Mouse (Mus musculus) regulatory T cell (primary cell): ENCODE results near the gene Chd3.
"Not testable (repeated sequence)": the region's sequence is repeated elsewhere in the genome, so short reads cannot be mapped to it uniquely, and the experiment has no call there.

ENCODE experiments used
- in situ Hi-C: fragments of 300-600 bp; cut with MboI, MseI; formaldehyde crosslinking; loops from one replicate; pipeline ENCODE4 v1.15.1; 2025; ENCODE audit warnings: high pct_unique_total_duplicates

Chd3 gene

DNA sequence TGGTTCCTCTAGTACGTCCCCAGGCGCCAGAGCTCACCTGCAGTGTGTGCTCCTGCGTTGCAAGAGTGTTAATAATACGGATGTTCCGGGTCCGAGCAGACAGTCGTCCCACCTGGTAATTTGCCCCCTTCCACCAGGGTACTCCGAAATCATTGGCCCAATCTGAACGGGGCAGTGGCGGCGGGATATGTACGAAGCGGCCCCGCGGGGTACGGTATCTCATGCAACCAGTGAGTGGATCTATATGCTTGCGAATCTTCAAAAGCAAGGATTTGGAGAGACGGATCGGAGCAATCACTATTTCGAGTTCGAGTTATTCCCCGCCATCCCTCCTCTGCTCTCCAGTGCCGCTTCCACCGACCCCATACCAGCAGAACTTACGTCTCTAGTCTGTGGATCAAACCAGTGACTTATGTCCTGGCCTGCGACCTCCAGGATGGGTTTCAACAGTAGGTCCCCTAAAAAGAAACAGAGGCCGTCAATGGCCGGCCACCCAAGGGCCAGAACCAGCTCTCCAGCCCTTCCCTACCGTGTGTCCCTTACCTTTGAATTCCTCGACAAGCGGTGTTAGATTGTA, 25.5 kb upstream of the Chd3 start:
- in situ Hi-C loops = not testable (repeated sequence)

GRCm38 (mm10) chr11:69390400-69391034, 21.3 kb upstream of the Chd3 start:
- in situ Hi-C loops = no loop called here

DNA sequence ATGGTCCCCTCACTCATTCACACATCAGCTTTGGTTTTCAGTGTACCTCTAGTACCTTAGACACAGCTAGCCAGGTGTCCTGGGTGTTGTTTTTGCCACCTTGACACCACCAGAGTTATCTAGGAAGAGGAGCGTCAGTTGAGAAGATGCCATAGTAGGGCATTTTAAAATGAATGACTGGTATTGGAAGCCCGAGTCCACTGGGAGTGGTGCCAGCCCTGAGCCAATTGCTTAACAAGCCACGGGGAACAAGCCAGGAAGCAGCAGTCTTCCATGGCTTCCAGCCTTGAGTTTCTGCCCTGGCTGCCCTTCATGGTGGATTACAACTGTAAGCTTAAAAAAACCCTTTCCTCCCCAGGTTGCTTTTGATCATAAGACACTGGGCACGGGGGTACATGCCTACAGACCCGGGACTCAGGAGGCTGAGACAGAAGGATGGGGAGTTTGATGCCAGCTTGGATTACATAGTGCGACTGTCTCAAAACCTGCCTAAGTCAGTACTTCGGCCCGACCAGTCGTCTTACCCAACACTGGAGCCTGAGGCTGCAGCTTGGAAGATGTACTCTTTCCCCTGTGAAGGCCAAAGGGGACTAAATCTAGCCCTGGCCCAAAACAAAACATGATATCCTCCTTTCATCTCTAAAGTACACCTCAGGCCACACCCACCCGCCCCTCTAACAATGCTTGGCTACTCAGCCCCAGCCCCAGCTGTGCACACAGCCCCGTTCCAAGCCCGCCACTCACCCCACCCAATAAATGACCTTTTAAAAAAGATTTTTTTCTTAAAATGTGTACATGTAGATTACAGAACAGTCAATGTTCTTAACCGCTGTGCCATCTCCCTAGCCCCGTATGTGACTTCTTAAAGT, 20.6 kb upstream of the Chd3 start:
- in situ Hi-C loops = loop anchor here (5.0 kb wide), 1 partner anchor 57 kb away; no protein-coding TSS in a partner anchor

DNA sequence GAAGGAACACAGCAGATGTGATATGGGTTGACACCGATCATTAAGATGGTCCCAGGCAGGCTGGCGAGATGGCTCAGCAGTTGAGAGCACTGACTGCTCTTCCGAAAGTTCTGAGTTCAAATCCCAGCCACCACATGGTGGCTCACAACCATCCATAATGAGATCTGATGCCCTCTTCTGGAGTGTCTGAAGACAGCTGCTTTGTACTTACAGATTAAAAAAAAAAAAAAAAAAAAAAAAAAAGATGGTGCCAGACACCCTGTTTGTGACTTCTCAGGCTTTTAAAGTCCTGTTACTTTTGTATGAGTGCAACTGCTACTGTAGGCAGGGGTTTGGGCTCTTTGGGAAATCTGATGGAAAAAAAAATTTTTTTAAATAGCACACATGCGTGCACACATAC, 19.5 kb upstream of the Chd3 start:
- in situ Hi-C loops = loop anchor here (5.0 kb wide), 1 partner anchor 56 kb away; no protein-coding TSS in a partner anchor

- in situ Hi-C loops = loop anchor here (5.0 kb wide), 1 partner anchor 54 kb away; no protein-coding TSS in a partner anchor
Measured at GRCm38 (mm10) chr11:69386758-69387157, 17.6 kb upstream of the Chd3 start.

GRCm38 (mm10) chr11:69384979-69385378, 15.8 kb upstream of the Chd3 start:
- in situ Hi-C loops = loop anchor here (5.0 kb wide), 2 partner anchors 53 to 128 kb away; no protein-coding TSS in a partner anchor

DNA sequence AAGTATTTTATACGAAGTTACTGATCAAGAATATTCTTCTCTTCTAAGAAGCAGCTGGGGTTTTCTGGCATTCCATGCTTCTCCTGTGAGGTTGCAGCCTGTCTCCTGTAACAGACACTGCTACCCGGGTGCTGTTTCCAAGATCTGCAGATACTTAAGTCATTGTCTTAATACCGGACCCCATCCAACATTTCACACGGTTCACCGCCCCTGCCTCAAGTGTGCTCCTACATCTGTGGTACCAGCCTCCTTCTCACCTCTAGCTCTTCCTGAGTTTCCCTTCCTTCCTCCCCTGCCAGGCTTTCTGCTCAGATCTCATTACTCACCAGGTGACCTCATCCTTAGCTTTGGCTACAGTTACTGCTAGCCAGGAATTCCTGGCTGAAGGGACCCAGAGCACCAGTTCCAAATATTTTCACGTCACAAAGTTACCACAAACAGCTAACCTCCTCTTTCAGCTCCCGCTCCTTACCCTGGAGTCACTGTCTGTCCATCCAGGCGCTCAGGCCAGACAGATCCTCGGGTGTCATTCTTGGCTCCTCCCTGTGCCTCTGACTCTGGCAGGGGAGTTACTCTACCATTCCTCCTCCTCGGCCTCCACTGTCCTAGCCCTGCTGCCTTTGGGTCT, 13.4 kb upstream of the Chd3 start:
- in situ Hi-C loops = loop anchor here (5.0 kb wide), 1 partner anchor 125 kb away; no protein-coding TSS in a partner anchor

DNA sequence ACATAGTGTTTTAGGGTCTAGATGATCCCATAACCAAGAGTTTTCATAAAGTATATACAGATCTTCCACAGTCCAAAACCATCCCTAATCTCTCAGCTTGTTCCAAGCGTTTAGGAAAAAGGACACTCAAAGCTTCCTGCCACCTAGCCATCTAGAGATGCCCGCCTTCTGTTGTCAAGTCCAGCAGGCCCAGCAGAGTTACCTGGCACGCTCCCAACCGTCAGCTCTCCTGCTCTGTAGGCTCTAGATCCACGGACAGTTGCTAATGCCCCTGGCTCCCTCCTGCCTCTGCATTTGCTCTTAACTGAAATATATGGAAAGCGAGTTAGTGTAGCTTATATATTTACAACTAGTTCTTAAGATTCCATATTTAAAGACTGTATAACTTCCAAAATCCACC, 12.2 kb upstream of the Chd3 start:
- in situ Hi-C loops = loop anchor here (5.0 kb wide), 1 partner anchor 124 kb away; no protein-coding TSS in a partner anchor

DNA sequence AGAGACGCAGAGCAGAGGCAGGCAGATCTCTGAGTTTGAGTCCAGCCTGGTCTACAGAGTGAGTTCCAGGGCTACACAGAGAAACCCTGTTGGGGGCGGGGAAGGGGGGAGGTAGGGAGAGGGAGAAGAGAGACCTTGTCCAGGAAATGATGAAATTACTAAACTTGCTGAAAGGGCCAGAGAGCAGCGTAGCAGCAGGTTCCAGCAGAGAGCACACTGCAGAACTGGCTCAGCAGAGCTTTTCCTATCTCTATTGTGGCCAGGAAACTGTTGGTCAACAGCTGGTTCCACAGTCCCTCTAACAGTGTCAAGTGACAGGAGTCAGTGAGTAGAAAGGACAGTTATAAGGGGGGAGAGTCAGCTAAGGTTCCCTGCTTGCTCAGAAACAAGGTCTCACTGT, 10.4 kb upstream of the Chd3 start:
- in situ Hi-C loops = no loop called here

DNA sequence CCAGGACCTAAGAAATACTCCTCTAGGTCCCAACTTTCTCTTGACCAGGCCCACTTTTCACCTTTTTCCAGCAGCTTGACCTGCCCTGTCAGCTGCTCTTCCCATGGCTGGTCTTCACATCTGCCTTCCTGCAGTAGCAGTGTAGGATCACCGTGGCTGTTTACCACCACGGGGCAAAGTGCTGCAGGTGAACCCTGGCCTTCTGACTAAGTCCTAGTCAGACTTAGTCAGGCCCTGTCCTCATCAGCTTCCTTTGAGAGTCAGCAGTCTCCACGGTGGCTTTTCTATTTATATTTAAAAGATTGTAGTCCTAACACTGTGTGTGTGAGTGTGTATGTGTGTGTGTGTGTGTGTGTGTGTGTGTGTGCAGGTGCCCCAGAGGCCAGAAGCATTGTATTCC, 8.6 kb upstream of the Chd3 start:
- in situ Hi-C loops = no loop called here

DNA sequence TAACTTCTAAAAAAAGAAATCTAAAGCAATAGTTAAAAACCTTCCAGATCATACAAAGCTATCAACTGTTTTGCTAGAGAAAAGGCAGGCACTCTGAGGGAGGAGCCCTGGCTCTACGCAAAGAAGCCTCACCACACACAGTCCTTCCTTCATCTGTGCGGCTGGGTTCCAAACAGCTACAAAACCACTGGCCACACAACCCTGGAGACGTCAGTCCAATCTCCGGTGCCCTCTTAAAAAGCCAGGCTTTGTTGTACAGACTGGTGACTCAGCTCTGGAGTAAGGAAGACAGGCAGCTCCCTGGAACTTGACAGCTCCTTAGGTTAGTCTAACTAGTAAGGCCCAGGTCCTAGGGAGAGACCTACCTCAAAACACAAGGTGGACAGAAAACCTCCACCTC, 6.4 kb upstream of the Chd3 start:
- in situ Hi-C loops = no loop called here

DNA sequence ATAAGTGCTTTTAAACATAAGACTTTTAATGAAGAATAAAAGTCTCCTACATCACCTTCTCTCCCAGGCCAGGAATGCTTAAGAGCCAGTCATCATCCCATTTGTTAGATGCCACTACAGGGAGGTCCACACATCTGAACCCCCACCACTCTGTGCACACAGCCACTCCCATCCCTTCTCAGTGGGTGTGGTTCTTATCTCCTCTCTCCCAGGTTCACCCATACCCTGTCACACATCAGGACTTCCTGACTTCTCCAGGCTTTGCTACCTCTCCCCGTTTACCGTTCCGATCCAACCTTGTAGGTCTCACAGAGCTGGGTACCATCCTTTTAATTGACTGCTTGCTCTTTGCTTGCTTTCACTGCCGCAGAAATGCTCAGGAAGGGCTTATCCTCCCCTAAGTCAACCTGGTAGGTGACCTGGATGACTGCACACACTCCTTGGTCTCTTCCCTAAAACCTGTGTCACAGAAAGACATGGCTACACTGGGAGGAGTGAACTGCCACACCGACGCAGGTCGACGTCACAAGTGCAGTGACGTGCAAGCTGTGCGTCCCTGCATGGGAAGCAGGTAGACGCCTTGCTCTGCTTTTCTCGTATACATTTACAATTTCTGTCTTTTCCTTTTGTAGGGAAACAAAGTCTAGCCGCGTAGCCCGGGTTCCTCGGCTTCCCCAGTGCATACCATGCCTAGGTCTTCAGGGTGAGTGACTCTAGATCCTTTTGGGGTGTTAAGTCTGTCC, 4.2 kb upstream of the Chd3 start:
- in situ Hi-C loops = no loop called here

- in situ Hi-C loops = no loop called here
Measured at GRCm38 (mm10) chr11:69372780-69373170, 3.6 kb upstream of the Chd3 start.

GRCm38 (mm10) chr11:69372056-69372779, 3.0 kb upstream of the Chd3 start:
- in situ Hi-C loops = no loop called here

GRCm38 (mm10) chr11:69371601-69372000, 2.4 kb upstream of the Chd3 start:
- in situ Hi-C loops = no loop called here

GRCm38 (mm10) chr11:69370817-69371215, 1.6 kb upstream of the Chd3 start:
- in situ Hi-C loops = no loop called here

DNA sequence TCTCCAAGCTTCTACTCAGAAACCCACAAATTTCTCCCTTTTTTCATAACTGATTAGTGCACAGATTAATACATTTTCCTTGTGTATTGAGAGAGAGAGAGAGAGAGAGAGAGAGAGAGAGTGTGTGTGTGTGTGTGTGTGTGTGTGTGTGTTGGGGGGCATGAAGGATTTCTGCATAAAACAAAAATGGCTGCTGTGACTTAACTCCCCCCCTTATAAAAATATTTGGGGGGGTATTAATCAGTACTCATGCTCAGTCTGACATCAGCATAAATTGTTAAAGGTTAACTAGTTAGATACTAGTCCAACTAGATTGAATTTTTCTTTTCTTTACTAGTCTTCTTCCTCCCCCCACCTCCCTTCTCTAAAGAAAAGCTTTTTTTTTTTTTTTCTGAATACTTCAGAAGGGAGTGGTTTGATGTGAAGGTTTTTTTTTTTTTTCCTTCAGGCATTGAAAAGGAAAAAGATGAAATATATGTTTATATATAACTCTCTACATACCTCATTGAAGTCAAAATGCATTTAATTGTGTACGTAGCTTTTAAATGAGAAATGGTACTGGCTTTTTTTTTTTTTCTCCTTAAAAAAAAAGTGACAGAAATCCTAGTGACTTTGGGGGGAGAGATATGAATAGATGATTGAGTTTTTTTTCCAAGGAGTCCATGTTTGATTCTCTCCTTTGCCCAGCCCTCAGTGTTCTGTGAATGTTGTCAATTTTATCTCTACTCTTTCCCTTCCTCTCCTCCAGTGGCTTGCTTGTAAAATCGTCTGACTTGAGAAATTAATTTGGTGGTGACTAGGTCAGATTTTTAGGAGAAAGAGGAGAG, 997 bp upstream of the Chd3 start:
- in situ Hi-C loops = no loop called here

DNA sequence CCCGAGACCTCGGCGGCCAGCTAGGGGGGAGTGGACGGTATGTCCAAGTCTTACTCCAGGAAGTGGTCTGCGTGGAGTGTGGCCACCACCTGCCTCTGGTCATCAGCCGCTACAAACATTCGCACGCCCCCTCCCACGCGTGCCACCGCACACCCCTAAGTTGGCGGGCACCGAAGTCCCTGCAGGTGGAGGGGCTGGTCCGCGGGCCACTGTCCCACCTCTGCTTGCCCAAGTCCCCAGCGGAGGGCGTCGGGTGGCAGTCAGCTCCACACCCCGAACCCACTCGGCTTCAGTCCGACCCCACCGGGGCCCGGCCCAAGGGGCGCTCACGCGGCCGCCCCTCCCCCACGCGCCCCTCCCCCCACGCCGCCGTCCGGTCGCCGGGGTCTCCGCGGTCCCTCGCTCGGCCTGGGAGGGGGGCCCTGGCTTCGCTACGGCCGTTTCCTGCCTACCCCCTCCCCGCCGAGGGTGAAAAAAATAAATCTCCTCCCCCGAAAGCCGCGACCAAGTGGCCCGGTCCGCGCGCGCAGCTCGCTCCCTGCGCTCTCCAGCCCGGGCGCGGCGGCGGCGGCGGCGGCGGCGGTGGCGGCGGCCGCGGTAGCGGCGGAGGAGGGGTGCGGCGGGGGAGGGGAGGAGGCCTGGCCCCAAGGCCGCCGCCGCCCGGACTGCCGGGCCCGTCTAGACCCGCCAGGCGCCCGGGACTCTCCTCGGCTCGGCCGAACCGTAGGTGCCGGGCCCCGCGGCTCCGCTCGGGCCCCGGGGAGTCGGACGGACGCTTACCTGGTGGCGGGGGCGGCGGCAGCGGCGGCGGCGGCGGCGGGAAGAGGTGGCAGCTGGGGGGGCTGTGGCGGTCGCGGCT, 621 bp downstream of the Chd3 start:
- in situ Hi-C loops = no loop called here
